Mouse (Mus musculus): ENCODE measurements at regions not wholly inside any gene's neighbourhood (a gene's known extent, or its start where the extent isn't known, plus 50 kb on each side); places are given as distances from the start of the nearest gene placed in this dataset. TPM values are rescaled to one million over a fixed set of nuclear protein-coding genes. Genes with fewer than 3 reads are reported as not detected.

GRCm38 (mm10) chr7:139766296-139766695 lies 67.7 kb upstream of the Adgra1 start:
- Histone ChIP-seq H3K9ac (ENCODE audit: low read depth, low read length) (no peak overlapping the region), H3K27me3 (replicated peaks; ENCODE audit: control insufficient read depth, insufficient read depth, low read length) (no peaks in the 10 kb centered on the region), H3K9me3 (ENCODE audit: control insufficient read depth) (no peaks in the 10 kb centered on the region), H3K36me3 (ENCODE audit: control insufficient read depth, insufficient read depth) (no peaks in the 10 kb centered on the region), H3K27ac (ENCODE audit: low read depth, low read length) (no peak overlapping the region), H3K4me1 (replicated peaks; ENCODE audit: control insufficient read depth, insufficient read depth, low read length) (no peaks in the 10 kb centered on the region), H3K4me3 (ENCODE audit: low read depth, low read length) (no peak overlapping the region), H3K4me2 (replicated peaks; ENCODE audit: low read depth) (no peak overlapping the region)
- ATAC-seq: no peak
- TF ChIP-seq CTCF (IDR thresholded peaks at IDR 0.05; ENCODE audit: low read depth): no peak
- 42% methylated on average over 3 of the region's 3 CpGs for WGBS

DNA sequence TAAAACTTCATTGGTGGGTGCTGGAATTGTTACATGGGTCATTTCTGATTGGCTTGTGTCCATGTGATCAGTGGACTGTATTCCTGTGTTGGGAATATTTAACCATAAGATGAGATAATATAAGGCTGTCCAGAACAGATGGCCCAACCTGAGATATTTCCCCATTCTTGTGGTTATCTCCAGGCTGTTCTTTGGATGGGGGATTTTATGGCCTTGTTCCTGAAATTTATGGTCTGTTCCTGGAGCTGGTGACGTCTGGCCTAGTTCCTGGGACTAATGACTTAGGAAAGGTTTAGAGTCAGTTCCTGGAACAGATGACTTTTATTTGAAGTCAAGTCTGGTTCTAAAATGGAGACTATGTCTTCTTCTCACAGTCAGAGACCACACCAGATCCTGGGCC lies 64.8 kb upstream of the Adgra1 start:
- Histone ChIP-seq H3K9ac (ENCODE audit: low read depth, low read length) (no peak overlapping the region), H3K4me2 (replicated peaks; ENCODE audit: low read depth) (no peak overlapping the region), H3K4me3 (ENCODE audit: low read depth, low read length) (no peak overlapping the region), H3K4me1 (replicated peaks; ENCODE audit: control insufficient read depth, insufficient read depth, low read length) (no peaks in the 10 kb centered on the region), H3K36me3 (ENCODE audit: control insufficient read depth, insufficient read depth) (no peaks in the 10 kb centered on the region), H3K9me3 (ENCODE audit: control insufficient read depth) (no peaks in the 10 kb centered on the region), H3K27me3 (replicated peaks; ENCODE audit: control insufficient read depth, insufficient read depth, low read length) (no peaks in the 10 kb centered on the region), H3K27ac (ENCODE audit: low read depth, low read length) (no peak overlapping the region)
- 0 out of 2 replicates have a peak, but pooled peaks have one; percentile 16 for ATAC-seq
- no peak for TF ChIP-seq CTCF (IDR thresholded peaks at IDR 0.05; ENCODE audit: low read depth)
- WGBS: 32% methylated on average over 1 of the region's 1 CpGs

DNA sequence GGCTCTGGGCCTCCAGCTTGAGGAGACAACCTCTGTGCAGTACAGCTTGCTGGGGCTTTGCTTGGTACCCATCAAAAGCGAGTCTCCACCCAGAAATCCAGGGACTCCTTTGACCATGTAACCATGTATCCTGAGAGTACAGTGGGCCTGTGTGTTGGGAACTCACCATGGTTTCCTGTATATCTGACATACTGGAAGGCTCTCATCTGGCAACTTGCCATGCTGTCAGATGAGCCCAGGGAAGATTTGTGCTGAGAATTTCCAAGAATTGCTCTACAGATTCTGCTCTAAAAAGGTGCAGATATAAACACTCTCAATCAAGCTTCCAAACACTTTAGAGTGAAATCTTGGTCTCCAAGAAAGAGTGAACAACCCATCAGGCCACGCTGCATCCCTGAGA lies 56.7 kb upstream of the Adgra1 start:
- Histone ChIP-seq H3K27me3 (replicated peaks; ENCODE audit: control insufficient read depth, insufficient read depth, low read length) (no peaks in the 10 kb centered on the region), H3K27ac (ENCODE audit: low read depth, low read length) (no peak overlapping the region), H3K9ac (ENCODE audit: low read depth, low read length) (no peak overlapping the region), H3K4me1 (replicated peaks; ENCODE audit: control insufficient read depth, insufficient read depth, low read length) (no peaks in the 10 kb centered on the region), H3K4me2 (replicated peaks; ENCODE audit: low read depth) (no peak overlapping the region), H3K4me3 (ENCODE audit: low read depth, low read length) (no peak overlapping the region), H3K36me3 (ENCODE audit: control insufficient read depth, insufficient read depth) (no peaks in the 10 kb centered on the region), H3K9me3 (ENCODE audit: control insufficient read depth) (no peaks in the 10 kb centered on the region)
- ATAC-seq: no peak
- WGBS: 65% methylated on average over 2 of the region's 2 CpGs
- no peak for TF ChIP-seq CTCF (IDR thresholded peaks at IDR 0.05; ENCODE audit: low read depth)

- H3K4me2 ChIP-seq (replicated peaks; ENCODE audit: low read depth): no peak overlapping the region
- no peaks in the 10 kb centered on the region for H3K27me3 ChIP-seq (replicated peaks; ENCODE audit: control insufficient read depth, insufficient read depth, low read length)
- no peak for TF ChIP-seq CTCF (IDR thresholded peaks at IDR 0.05; ENCODE audit: low read depth)
- H3K4me3 ChIP-seq (ENCODE audit: low read depth, low read length): no peak overlapping the region
- WGBS: 88% methylated on average over 3 of the region's 3 CpGs
- H3K9me3 ChIP-seq (ENCODE audit: control insufficient read depth): no peaks in the 10 kb centered on the region
- no peak overlapping the region for H3K9ac ChIP-seq (ENCODE audit: low read depth, low read length)
- no peak overlapping the region for H3K27ac ChIP-seq (ENCODE audit: low read depth, low read length)
- no peaks in the 10 kb centered on the region for H3K4me1 ChIP-seq (replicated peaks; ENCODE audit: control insufficient read depth, insufficient read depth, low read length)
- ATAC-seq: no peak
- no peaks in the 10 kb centered on the region for H3K36me3 ChIP-seq (ENCODE audit: control insufficient read depth, insufficient read depth)
Measured at GRCm38 (mm10) chr7:139779876-139780275, 54.1 kb upstream of the Adgra1 start.

GRCm38 (mm10) chr7:139781513-139781912 lies 52.5 kb upstream of the Adgra1 start:
- Histone ChIP-seq H3K27ac (ENCODE audit: low read depth, low read length) (no peak overlapping the region), H3K4me3 (ENCODE audit: low read depth, low read length) (no peak overlapping the region), H3K27me3 (replicated peaks; ENCODE audit: control insufficient read depth, insufficient read depth, low read length) (no peaks in the 10 kb centered on the region), H3K4me1 (replicated peaks; ENCODE audit: control insufficient read depth, insufficient read depth, low read length) (no peaks in the 10 kb centered on the region), H3K9ac (ENCODE audit: low read depth, low read length) (no peak overlapping the region), H3K9me3 (ENCODE audit: control insufficient read depth) (no peaks in the 10 kb centered on the region), H3K36me3 (ENCODE audit: control insufficient read depth, insufficient read depth) (no peaks in the 10 kb centered on the region), H3K4me2 (replicated peaks; ENCODE audit: low read depth) (no peak overlapping the region)
- ATAC-seq: no peak
- 65% methylated on average over 2 of the region's 2 CpGs for WGBS
- no peak for TF ChIP-seq CTCF (IDR thresholded peaks at IDR 0.05; ENCODE audit: low read depth)

Small RNAs in the stretch of these regions (microRNA-seq; reads per million reads assigned to microRNA genes)
- not detected for gene Mir6401

Data from intestine, postnatal 0 days (tissue).